Mouse (Mus musculus): ENCODE data around the gene Nrg3. TPM values are rescaled to one million over a fixed set of nuclear protein-coding genes. Genes with fewer than 3 reads are reported as not detected.

Gene Nrg3
- polyA plus RNA-seq (2015; fragmentation: Nextera tagmentation; extraction: Ambion mirVana), result 0.04 TPM in 1 of 2 replicates, not detected in the other

DNA sequence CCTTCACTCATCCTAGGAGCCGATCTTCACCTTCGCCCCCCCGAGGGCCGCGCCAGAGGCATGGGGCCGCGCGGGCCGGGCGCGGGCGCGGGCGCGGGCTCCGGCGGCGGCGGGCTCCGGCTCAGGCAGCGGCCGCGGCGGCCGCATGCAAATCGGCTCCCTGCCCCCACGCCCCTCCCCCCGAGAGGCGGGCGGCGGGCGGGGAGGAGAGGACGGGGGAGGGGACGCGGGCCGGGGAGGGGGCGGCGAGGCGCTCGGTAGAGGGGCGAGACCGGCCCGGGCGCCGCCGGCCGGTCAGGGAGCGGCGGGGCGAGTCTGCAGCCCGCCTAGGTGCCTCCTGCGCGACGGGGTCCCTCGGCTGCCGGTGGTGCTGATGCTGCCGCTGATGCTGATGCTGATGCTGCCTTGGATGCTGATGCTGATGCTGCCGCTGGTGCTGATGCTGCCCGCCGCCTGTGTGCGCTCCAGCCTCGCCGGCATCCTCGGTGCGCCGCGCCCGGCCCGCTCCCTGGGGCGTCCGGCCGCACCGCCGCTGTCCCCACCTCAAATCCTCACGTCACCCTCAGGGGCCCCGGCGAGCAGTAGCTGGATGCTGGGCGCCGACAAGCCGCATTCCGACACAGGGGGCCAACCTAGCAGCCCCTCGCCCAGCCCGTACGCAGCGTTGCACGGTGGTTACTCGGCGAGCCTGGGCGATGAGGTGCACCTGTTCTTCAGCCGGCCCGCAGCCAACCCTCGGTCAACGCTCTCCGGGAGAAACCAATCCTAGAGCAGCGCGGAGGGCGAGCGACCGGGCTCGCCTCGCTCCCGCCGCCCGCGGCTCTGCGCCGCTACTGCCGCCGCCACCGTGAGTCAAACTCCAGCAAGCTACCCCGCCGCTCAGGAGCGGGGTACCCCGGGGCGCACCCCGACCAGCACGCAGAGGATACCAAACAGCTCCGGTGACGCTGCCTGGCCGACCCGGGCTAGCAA is at the start of gene Nrg3:
TSS of gene Nrg3 (minus strand) at position 299 of the 972 bp plus-strand sequence.
- no peak within 1 kb of the TSS for H3K9ac ChIP-seq (ENCODE audit: low read length)
- peaks cover 8% of the 10 kb centered on the region for H3K4me1 ChIP-seq (replicated peaks; ENCODE audit: control insufficient read depth, insufficient read depth, low read length)
- WGBS, result under 1% methylated on average over 59 of the region's 121 CpGs

DNA sequence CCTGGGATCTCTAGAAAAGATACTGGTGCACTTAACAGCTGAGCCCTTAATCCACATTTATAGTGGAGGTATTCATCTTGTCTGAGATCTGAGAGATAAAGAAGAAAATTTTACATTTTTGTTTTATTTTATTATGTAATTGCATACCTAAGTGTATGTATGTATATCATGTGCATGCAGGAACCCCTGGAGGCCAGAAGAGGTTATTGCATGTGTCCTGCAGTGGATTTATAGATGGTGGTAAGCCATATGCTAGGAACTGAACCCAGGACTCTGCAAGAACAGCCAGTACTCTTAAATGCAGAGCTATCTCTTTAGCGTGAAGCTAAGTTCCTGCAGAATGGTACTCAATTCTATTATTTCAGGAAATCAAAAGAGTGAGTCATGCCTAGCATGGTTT is 36.1 kb upstream of the Nrg3 start:
- H3K27ac ChIP-seq (ENCODE audit: low read length), result no peak overlapping the region
- H3K9ac ChIP-seq (ENCODE audit: low read length), result no peak overlapping the region
- no peak overlapping the region for H3K4me2 ChIP-seq (ENCODE audit: low read depth, low read length)
- no peaks in the 10 kb centered on the region for H3K4me1 ChIP-seq (replicated peaks; ENCODE audit: control insufficient read depth, insufficient read depth, low read length)
- no peaks in the 10 kb centered on the region for H3K27me3 ChIP-seq (ENCODE audit: control insufficient read depth, insufficient read depth, low read depth, low read length)
- no peaks in the 10 kb centered on the region for H3K36me3 ChIP-seq (ENCODE audit: control insufficient read depth, insufficient read depth, low read length)
- 81% methylated on average over 1 of the region's 1 CpGs for WGBS
- ATAC-seq (ENCODE audit: low read depth), result no peak
- H3K9me3 ChIP-seq (ENCODE audit: control insufficient read depth, low read length), result no peaks in the 10 kb centered on the region
- H3K4me3 ChIP-seq (ENCODE audit: low read length), result no peak overlapping the region

More for the DNA sequence above, at the start of gene Nrg3:
- Histone ChIP-seq H3K4me3 (ENCODE audit: low read length) (peak within 1 kb of the TSS; percentile 48), H3K27me3 (ENCODE audit: control insufficient read depth, insufficient read depth, low read depth, low read length) (peaks cover 57% of the 10 kb centered on the region), H3K36me3 (ENCODE audit: control insufficient read depth, insufficient read depth, low read length) (no peaks in the 10 kb centered on the region), H3K4me2 (ENCODE audit: low read depth, low read length) (peak within 1 kb of the TSS; percentile 80), H3K27ac (ENCODE audit: low read length) (no peak within 1 kb of the TSS), H3K9me3 (ENCODE audit: control insufficient read depth, low read length) (no peaks in the 10 kb centered on the region)
- peak; percentile 56; the same call in 1 of the 2 replicates for ATAC-seq (ENCODE audit: low read depth)

DNA sequence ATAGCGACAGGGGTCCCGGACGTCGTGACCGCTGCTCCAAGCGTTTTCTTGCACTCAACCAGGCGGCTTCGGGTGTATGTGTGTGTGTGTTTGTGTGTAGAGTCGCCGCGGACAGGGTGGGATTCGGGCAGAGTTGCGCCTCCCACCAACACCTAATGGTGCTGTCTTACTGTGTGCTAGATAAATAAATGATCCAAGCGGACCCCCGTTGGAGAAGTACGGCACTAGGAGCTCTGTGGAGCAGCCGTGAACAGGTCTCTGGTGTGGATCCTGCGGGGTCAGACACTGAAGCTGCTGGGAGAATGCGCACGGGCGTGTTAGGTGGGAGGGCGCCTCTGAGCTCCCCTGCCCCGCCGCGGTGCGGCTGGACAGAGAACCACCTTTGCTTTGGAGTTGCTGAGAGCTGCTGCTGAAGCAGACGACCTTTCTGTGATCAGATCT is 903 bp upstream of the Nrg3 start:
- no peak for ATAC-seq (ENCODE audit: low read depth)
- 4% methylated on average over 27 of the region's 27 CpGs for WGBS
- peak overlapping the region; percentile 48; the same call in 1 of the 2 replicates for H3K4me3 ChIP-seq (ENCODE audit: low read length)

DNA sequence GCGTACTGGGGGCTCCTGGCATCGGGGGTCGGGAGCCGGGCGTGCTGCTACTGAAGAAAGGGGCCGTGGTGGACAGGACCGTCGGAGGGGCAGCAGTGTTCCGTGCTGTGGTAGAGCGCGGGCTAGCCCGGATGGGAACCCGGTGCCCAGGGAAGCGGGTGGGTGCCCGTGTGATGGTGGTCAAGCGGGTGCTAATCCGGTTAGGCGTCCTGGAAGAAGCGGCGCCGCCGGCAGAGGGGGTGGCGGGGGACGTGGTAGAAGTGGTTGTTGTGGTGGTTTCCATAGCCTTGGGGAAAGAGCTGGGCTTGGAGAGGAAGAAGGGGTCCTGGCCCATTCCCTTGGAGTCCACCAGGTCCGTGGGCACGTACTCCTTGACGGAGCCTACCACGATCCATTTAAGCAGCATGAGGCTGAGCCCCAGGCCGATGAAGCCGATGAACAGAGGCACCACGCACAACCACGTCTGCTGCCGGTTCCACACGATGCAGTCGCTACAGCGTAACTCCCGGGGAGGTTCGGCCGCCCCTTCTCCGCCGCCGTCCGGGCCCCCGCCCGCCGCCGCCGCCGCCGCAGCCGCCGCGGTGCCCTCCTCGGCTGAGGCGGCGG is 639 bp downstream of the Nrg3 start:
- peaks cover 57% of the 10 kb centered on the region for H3K27me3 ChIP-seq (ENCODE audit: control insufficient read depth, insufficient read depth, low read depth, low read length)
- peak overlapping the region; percentile 80 for H3K4me2 ChIP-seq (ENCODE audit: low read depth, low read length)
- peak overlapping the region; percentile 48 for H3K4me3 ChIP-seq (ENCODE audit: low read length)
- no peaks in the 10 kb centered on the region for H3K36me3 ChIP-seq (ENCODE audit: control insufficient read depth, insufficient read depth, low read length)
- H3K4me1 ChIP-seq (replicated peaks; ENCODE audit: control insufficient read depth, insufficient read depth, low read length), result peaks cover 8% of the 10 kb centered on the region
- H3K27ac ChIP-seq (ENCODE audit: low read length), result no peak overlapping the region
- no peak for ATAC-seq (ENCODE audit: low read depth)
- no peaks in the 10 kb centered on the region for H3K9me3 ChIP-seq (ENCODE audit: control insufficient read depth, low read length)
- H3K9ac ChIP-seq (ENCODE audit: low read length), result no peak overlapping the region
- WGBS, result 3% methylated on average over 47 of the region's 56 CpGs

More for the DNA sequence above, 903 bp upstream of the Nrg3 start:
- H3K4me2 ChIP-seq (ENCODE audit: low read depth, low read length), result peak overlapping the region; percentile 80
- peaks cover 8% of the 10 kb centered on the region for H3K4me1 ChIP-seq (replicated peaks; ENCODE audit: control insufficient read depth, insufficient read depth, low read length)
- no peak overlapping the region for H3K9ac ChIP-seq (ENCODE audit: low read length)
- peaks cover 54% of the 10 kb centered on the region for H3K27me3 ChIP-seq (ENCODE audit: control insufficient read depth, insufficient read depth, low read depth, low read length)
- H3K36me3 ChIP-seq (ENCODE audit: control insufficient read depth, insufficient read depth, low read length), result no peaks in the 10 kb centered on the region
- no peaks in the 10 kb centered on the region for H3K9me3 ChIP-seq (ENCODE audit: control insufficient read depth, low read length)
- H3K27ac ChIP-seq (ENCODE audit: low read length), result no peak overlapping the region

DNA sequence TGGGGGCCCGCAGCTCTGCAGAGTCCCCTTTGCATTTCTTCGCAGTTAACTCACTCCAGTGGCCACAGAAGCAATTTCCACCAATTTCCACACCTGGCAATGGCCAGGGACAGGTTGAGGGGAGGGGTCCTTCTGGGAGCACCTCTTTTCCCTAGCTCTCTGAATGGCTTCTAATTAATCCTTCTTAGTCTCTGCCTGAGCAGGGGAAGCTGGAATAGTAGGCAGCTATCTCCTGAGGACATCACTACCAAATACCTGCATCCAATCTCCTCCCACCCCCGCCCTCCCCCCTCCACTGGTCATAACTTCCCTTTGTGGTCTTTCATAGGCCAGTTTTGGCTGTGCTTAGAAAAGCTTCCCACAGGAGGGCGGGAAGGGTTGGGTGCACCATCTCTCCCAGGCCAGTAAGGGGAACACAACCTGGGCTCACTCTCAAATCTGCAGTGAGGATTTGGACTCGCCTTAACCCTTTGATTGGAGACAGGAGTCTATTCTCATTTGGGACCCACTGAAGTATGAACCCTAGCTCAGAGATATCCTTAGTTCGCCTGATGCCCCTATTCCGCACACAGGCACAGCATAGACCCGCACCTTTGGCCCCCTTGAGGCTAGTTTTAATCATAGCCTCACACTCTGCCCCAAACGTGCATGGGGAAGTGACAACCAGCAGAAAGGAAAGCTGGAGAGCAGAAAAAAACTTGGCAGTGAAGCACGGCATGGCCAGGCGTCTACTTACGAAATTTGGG is 1.5 kb downstream of the Nrg3 start:
- H3K9me3 ChIP-seq (ENCODE audit: control insufficient read depth, low read length), result no peaks in the 10 kb centered on the region
- WGBS, result 8% methylated on average over 12 of the region's 12 CpGs
- H3K4me2 ChIP-seq (ENCODE audit: low read depth, low read length), result no peak overlapping the region
- H3K9ac ChIP-seq (ENCODE audit: low read length), result no peak overlapping the region
- H3K36me3 ChIP-seq (ENCODE audit: control insufficient read depth, insufficient read depth, low read length), result no peaks in the 10 kb centered on the region
- H3K4me1 ChIP-seq (replicated peaks; ENCODE audit: control insufficient read depth, insufficient read depth, low read length), result peaks cover 8% of the 10 kb centered on the region
- no peak overlapping the region for H3K27ac ChIP-seq (ENCODE audit: low read length)
- no peak for ATAC-seq (ENCODE audit: low read depth)
- H3K4me3 ChIP-seq (ENCODE audit: low read length), result no peak overlapping the region
- H3K27me3 ChIP-seq (ENCODE audit: control insufficient read depth, insufficient read depth, low read depth, low read length), result peaks cover 57% of the 10 kb centered on the region

DNA sequence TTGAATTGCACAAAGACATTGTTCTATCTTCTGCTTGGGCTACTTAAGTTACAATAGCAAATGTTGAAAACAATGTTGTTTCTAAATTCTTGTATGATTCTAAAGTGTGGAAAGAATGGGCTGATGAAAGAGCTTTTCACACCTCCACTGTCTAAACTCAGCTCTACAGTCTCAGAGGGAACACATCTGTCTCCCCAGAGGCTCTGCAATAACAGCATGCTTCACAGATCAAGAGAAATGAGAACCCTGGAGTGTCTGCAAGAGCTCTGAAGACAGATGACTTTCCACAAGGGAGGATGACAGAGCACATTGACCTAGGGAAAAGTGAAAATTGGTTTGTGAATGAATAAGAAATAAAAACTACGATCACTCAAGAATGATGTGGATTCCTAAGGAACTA is 27.4 kb downstream of the Nrg3 start:
- ATAC-seq (ENCODE audit: low read depth), result no peak
- Histone ChIP-seq H3K4me3 (ENCODE audit: low read length) (no peak overlapping the region), H3K4me1 (replicated peaks; ENCODE audit: control insufficient read depth, insufficient read depth, low read length) (no peaks in the 10 kb centered on the region), H3K36me3 (ENCODE audit: control insufficient read depth, insufficient read depth, low read length) (no peaks in the 10 kb centered on the region), H3K9ac (ENCODE audit: low read length) (no peak overlapping the region), H3K9me3 (ENCODE audit: control insufficient read depth, low read length) (no peaks in the 10 kb centered on the region), H3K27me3 (ENCODE audit: control insufficient read depth, insufficient read depth, low read depth, low read length) (no peaks in the 10 kb centered on the region), H3K27ac (ENCODE audit: low read length) (no peak overlapping the region), H3K4me2 (ENCODE audit: low read depth, low read length) (no peak overlapping the region)
- 71% methylated on average over 1 of the region's 1 CpGs for WGBS

DNA sequence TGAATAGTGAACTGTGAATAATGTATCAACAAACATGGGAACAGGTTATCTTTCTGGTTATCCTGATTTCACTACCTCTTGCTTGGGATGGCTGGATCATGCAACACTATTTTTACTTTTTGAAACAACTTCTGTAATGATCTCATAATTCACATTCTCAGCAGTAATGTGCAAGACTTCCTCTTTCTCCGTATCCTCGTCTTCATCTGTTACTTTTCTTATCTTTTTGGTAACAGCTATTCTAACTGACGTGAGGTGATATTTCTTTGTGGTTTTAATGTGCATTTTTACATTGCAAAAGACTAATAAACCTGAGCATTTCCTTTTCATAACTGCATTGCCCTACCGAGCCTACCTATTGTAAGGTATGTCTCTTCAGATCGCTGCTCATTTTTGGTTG is 44.4 kb downstream of the Nrg3 start:
- H3K4me1 ChIP-seq (replicated peaks; ENCODE audit: control insufficient read depth, insufficient read depth, low read length), result no peaks in the 10 kb centered on the region
- ATAC-seq (ENCODE audit: low read depth), result no peak
- H3K36me3 ChIP-seq (ENCODE audit: control insufficient read depth, insufficient read depth, low read length), result no peaks in the 10 kb centered on the region
- no peak overlapping the region for H3K4me3 ChIP-seq (ENCODE audit: low read length)
- no peaks in the 10 kb centered on the region for H3K9me3 ChIP-seq (ENCODE audit: control insufficient read depth, low read length)
- H3K27ac ChIP-seq (ENCODE audit: low read length), result no peak overlapping the region
- H3K9ac ChIP-seq (ENCODE audit: low read length), result no peak overlapping the region
- no peak overlapping the region for H3K4me2 ChIP-seq (ENCODE audit: low read depth, low read length)
- H3K27me3 ChIP-seq (ENCODE audit: control insufficient read depth, insufficient read depth, low read depth, low read length), result no peaks in the 10 kb centered on the region
- 82% methylated on average over 5 of the region's 5 CpGs for WGBS

DNA sequence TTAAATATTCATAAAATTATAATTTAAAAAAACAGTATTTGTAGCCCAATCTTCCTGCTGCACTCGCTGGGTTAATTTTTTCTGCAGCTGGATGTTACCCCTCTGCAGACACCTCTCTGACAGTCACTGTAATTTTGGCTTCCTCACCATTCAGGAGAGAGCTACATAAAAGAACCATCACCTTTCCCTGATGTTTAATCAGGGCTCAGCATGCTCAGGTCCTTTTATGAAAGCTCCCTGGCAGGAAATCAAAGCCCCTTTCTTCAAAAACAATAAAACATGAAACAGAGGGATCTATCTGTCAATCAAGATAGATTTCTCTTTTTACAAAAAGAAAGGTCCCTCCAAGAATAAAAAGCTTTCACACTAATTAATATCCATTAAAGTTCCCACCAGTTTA is 51.0 kb downstream of the Nrg3 start:
- H3K4me3 ChIP-seq (ENCODE audit: low read length), result no peak overlapping the region
- no peaks in the 10 kb centered on the region for H3K36me3 ChIP-seq (ENCODE audit: control insufficient read depth, insufficient read depth, low read length)
- 48% methylated on average over 1 of the region's 1 CpGs for WGBS
- H3K27me3 ChIP-seq (ENCODE audit: control insufficient read depth, insufficient read depth, low read depth, low read length), result no peaks in the 10 kb centered on the region
- no peak overlapping the region for H3K27ac ChIP-seq (ENCODE audit: low read length)
- H3K9me3 ChIP-seq (ENCODE audit: control insufficient read depth, low read length), result no peaks in the 10 kb centered on the region
- no peak overlapping the region for H3K4me2 ChIP-seq (ENCODE audit: low read depth, low read length)
- H3K9ac ChIP-seq (ENCODE audit: low read length), result no peak overlapping the region
- no peaks in the 10 kb centered on the region for H3K4me1 ChIP-seq (replicated peaks; ENCODE audit: control insufficient read depth, insufficient read depth, low read length)
- no peak for ATAC-seq (ENCODE audit: low read depth)

DNA sequence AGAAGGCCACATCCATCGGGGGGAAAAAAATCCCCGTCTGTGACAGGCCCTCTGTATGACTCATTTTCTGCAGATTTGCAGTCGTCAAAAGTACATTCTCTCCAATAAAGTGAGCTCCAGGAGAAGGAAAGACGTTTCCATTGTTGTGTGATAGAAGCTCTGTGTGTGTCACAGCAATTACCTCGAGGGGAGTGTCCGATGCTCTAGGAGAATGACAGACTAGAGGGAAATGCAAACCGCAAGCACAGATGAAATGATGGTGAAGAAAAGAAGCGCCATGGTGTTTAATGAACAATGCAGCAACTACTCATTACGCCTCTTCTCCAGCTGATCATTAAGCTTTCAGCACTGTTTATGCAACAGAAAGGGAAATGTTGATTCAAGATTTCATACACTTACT is 59.6 kb downstream of the Nrg3 start:
- 72% methylated on average over 9 of the region's 9 CpGs for WGBS
- H3K4me1 ChIP-seq (replicated peaks; ENCODE audit: control insufficient read depth, insufficient read depth, low read length), result no peaks in the 10 kb centered on the region
- H3K36me3 ChIP-seq (ENCODE audit: control insufficient read depth, insufficient read depth, low read length), result no peaks in the 10 kb centered on the region
- H3K4me2 ChIP-seq (ENCODE audit: low read depth, low read length), result no peak overlapping the region
- no peak for ATAC-seq (ENCODE audit: low read depth)
- H3K4me3 ChIP-seq (ENCODE audit: low read length), result no peak overlapping the region
- H3K27me3 ChIP-seq (ENCODE audit: control insufficient read depth, insufficient read depth, low read depth, low read length), result no peaks in the 10 kb centered on the region
- H3K9me3 ChIP-seq (ENCODE audit: control insufficient read depth, low read length), result no peaks in the 10 kb centered on the region
- no peak overlapping the region for H3K9ac ChIP-seq (ENCODE audit: low read length)
- no peak overlapping the region for H3K27ac ChIP-seq (ENCODE audit: low read length)

Measured in lung, embryonic 16.5 days (tissue).